Mouse (Mus musculus): ENCODE results near the gene Kdm6b.
A peak's percentile ranks its signal among the peaks of the same experiment; 100 is the strongest.
"Not testable (repeated sequence)": the region's sequence is repeated elsewhere in the genome, so short reads cannot be mapped to it uniquely, and the experiment has no call there.

Kdm6b gene

GRCm38 (mm10) chr11:69404595-69405396, 8.7 kb downstream of the Kdm6b start:
- no peak for TF ChIP-seq GATA4 (IDR thresholded peaks at IDR 0.05; ENCODE audit: insufficient replicate concordance, low read length)

- no peak for TF ChIP-seq GATA4 (IDR thresholded peaks at IDR 0.05; ENCODE audit: insufficient replicate concordance, low read length)
Observed at GRCm38 (mm10) chr11:69403691-69404594, 9.5 kb downstream of the Kdm6b start.

GRCm38 (mm10) chr11:69401987-69402386, 11.5 kb downstream of the Kdm6b start:
- TF ChIP-seq GATA4 (IDR thresholded peaks at IDR 0.05; ENCODE audit: insufficient replicate concordance, low read length) = no peak

- TF ChIP-seq GATA4 (IDR thresholded peaks at IDR 0.05; ENCODE audit: insufficient replicate concordance, low read length) = no peak
Observed at GRCm38 (mm10) chr11:69401210-69401637, 12.3 kb downstream of the Kdm6b start.

DNA sequence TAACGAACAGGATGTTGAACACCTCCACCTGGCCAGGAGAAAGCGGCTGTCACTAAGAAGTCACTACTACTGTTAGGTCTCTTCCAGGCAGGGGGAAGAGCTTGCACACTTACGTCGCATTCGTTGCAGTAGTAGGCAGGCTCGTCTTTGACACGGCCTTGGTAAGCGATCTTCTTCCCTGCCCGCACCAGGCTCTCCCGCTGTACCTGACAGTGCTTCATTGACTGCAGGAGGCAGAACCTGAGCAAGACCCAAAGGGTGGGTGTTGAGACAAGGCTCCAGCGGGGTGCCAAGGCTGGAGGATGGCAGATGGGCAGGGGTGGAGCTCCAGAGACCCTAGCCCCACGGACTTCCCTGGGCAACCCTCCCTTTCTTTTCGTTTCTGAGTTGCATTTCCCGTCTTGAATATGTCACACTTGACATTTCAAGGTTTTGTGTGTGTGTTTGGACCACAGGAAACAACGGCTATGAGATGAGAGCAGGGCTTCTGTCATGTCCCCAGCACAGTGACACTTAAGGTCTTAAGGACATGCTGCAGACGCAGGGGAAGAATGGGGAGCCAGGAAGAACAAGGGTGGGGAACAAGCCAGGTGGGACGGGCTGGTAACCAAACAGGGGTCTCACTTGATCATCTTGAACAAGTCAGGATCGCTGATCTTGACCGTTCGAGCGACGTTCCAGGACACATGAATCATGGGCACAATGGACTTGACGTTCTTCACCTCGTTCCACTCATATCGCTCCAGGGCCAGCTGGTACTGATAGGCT, 13.2 kb downstream of the Kdm6b start:
- TF ChIP-seq GATA4 (IDR thresholded peaks at IDR 0.05; ENCODE audit: insufficient replicate concordance, low read length) = no peak

GRCm38 (mm10) chr11:69399201-69400082, 14.0 kb downstream of the Kdm6b start:
- TF ChIP-seq GATA4 (IDR thresholded peaks at IDR 0.05; ENCODE audit: insufficient replicate concordance, low read length) = no peak

- no peak for TF ChIP-seq GATA4 (IDR thresholded peaks at IDR 0.05; ENCODE audit: insufficient replicate concordance, low read length)
Observed at GRCm38 (mm10) chr11:69398486-69399200, 14.8 kb downstream of the Kdm6b start.

DNA sequence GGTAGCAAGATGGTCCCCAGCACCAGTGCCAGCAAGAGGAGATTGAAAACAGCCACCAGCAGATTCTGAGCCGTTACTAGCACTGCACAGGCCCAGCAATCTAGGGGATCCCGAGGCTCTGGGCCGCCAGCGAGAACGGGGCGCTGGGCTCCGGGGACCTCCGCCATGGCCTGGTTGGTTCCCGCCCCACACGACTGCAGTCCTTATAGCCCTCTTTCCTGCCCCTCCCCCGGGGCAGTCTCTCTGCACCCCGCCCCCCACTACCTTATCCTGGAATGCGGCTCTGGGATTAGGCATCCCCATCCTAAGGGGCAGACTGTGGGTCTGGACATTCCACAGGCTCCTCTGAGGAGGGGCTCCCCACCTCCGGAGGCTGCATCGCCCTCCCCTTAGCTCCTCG, 15.4 kb downstream of the Kdm6b start, which contains the start of gene Tmem88:
TSS of gene Tmem88 (minus strand) at position 176 of the 400 bp plus-strand sequence.
- no peak for TF ChIP-seq GATA4 (IDR thresholded peaks at IDR 0.05; ENCODE audit: insufficient replicate concordance, low read length)

DNA sequence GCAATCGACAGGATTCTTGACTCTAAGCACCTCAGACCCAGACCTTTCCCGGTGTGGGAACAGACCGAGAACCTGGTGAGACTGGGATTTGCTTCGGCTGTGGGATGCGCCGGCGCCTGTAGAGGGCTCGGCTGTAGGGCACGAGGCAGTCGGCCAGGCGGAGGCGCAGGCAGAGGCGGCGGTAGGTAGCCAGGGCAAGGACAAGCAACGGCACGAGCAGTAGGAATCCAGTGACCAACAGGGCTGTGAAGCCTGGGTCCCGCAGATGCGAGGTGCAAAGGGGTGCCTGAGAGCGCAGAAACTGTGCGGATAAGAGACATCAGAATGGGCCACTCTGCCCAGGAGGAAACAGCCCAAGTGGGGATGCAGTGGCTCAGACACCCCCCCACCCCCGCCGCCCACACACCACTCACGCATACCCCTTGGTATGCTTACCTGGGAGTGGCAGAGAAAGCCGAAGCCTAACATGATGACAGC, 15.9 kb downstream of the Kdm6b start:
- TF ChIP-seq GATA4 (IDR thresholded peaks at IDR 0.05; ENCODE audit: insufficient replicate concordance, low read length) = no peak

GRCm38 (mm10) chr11:69396772-69397171, 16.7 kb downstream of the Kdm6b start:
- TF ChIP-seq GATA4 (IDR thresholded peaks at IDR 0.05; ENCODE audit: insufficient replicate concordance, low read length) = peak; percentile 85; the same call in 1 of the 2 replicates

DNA sequence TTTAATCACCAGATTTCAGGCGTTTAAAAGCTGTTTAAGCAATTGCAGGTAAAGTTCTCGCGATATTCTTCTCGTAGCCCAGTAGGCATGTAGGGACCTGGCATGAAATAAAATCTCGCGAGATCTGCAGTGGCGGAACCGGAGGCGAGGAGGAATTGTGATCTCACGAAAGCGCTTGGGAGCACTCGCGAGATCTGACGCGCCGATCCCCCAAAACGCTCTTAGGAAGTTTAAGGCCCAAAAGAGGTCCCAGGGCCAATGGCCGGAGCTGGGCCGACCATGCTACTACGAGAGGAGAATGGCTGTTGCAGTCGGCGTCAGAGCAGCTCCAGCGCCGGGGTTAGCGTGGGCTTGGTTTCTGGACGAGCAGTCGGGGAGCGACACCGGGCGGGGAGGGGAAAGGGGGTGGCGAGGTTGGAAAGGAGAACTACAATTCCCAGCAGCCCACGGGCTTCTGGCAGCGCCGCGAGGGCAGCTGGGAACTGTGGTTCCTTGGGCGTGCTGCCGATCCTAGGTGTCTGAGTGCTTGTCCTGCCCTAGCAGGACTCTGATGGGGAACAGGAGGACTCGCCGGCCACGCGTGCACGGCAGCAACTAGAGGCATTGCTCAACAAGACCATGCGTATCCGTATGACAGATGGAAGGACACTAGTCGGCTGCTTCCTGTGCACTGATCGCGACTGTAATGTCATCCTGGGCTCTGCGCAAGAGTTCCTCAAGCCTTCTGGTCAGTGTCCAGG, 17.7 kb downstream of the Kdm6b start:
- no peak for TF ChIP-seq GATA4 (IDR thresholded peaks at IDR 0.05; ENCODE audit: insufficient replicate concordance, low read length)

GRCm38 (mm10) chr11:69395235-69395633, 18.2 kb downstream of the Kdm6b start, which contains the start of the genes Naa38 and Cyb5d1:
TSS of gene Naa38 (plus strand) at chr11:69395487.
TSS of gene Cyb5d1 (minus strand) at chr11:69395631.
- not testable (repeated sequence) for TF ChIP-seq GATA4 (IDR thresholded peaks at IDR 0.05; ENCODE audit: insufficient replicate concordance, low read length)
